Mouse (Mus musculus) gastrocnemius, postnatal 14 days (tissue): Measurements from ENCODE around the gene Bmt2. TPM values are rescaled to one million over a fixed set of nuclear protein-coding genes. Genes with fewer than 3 reads are reported as not detected.

Experiments
- DNase-seq: peaks from one replicate; pipeline ENCODE4 v3.0.0; 2021; ENCODE audit warnings: mixed read lengths
- intact Hi-C: fragments of 180-260 bp; cut with DNase I; formaldehyde crosslinking; loops from one replicate; pipeline ENCODE4 v1.15.1; 2025; ENCODE audit warnings: low total_unique reads
- long read RNA-seq, 2 experiments: library from polyadenylated mRNA; stranded (forward); transcript quantifications; one replicate each; pipeline ENCODE4 v2.0.0; 2021
- total RNA-seq, 2 experiments: library from RNA; stranded (reverse); gene quantifications; 2 replicates each; pipeline ENCODE4 v1.2.3; 2021

Bmt2 gene
- 1 to 10 TPM; 6.7 to 7.8 TPM for total RNA-seq
- long read RNA-seq, experiment 1, full-length matches to known transcripts = 7 of 10 reads
- long read RNA-seq, experiment 1, partial matches to known transcripts = 1 of 10 reads
- long read RNA-seq, experiment 1, other reads (novel, unspliced or antisense) = 2 of 10 reads
- long read RNA-seq, experiment 2, full-length matches to known transcripts = 8 of 9 reads
- long read RNA-seq, experiment 2, partial matches to known transcripts = 1 of 9 reads
- long read RNA-seq, experiment 2, other reads (novel, unspliced or antisense) = 0 of 9 reads

- peak; percentile 99 for DNase-seq
- intact Hi-C loops = no loop called here
These were observed at the start of gene Bmt2 for GRCm38 (mm10) chr6:13677818-13678282. Gene Bmt2, minus strand, starts transcription at chr6:13677966.

GRCm38 (mm10) chr6:13722166-13722565, 44.4 kb upstream of the Bmt2 start:
- intact Hi-C loops = no loop called here
- no peak for DNase-seq

DNA sequence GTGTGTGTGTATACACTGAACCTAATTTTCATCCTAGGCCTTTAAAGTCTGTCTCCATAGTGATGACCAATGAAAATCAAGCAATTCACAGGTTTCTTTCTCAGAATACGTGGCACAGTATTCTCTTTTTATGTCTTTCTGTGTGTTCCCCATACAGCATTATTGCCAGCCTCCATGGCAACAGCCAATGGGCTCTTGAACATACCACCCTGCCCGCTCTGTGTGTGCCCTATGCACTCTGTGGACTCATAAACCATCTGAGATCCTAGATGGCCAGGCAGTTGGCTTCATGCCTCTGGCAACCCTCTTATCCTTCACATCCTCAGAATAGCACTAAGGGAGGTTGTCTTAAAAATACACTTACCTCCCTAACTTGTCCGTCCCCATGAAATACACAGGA, 37.1 kb upstream of the Bmt2 start:
- DNase-seq = no peak
- intact Hi-C loops = no loop called here

DNA sequence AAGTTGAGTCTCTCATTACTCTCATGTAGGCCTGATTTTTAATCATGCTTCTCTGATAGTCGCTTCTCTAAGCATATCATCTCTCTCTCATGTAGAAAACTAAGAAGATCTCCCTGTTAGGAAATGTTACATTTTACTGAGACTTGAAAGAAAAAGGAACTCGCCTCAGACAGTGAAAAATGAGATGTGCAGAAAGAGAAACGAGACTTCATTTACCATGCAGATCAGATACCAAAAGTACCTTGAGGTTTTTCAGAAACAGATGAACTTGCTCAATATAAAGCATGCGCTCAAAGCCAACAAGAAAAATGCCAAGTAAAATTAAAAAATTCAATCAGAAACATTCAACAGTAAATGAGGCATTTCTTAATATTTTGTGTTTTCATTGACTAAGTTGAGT, 19.1 kb upstream of the Bmt2 start:
- intact Hi-C loops = no loop called here
- DNase-seq = no peak

DNA sequence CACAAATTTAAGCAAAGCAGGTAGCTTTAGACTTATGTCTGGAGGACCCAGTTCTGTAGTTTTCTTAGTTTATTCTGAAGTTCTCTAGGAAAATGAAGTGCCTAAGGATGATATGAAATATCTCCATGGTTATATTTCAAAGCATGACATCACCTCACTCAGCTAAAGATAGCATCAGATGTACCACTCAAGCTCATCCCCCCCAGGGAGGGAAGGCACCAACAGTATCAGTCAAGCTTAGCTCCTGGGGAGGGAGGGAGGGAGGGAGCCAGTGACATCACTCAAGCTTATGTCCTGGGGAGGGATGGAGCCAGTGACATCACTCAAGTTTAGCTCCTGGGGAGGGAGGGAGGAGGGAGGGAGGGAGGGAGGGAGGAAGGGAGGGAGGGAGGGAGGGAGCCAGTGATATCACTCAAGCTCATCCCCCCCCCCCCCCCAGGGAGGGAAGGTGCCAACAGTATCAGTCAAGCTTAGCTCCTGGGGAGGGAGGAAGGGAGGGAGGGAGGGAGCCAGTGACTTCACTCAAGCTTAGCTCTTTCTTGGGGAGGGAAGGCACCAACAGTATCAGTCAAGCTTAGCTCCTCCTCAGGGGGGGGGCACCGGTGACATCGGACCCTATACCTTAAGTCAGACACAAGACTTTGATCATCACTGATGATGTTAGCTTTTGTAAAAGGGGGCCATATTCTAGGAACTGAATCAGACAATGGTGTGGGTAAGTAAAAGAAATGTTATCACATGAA, 17.5 kb upstream of the Bmt2 start:
- no peak for DNase-seq

DNA sequence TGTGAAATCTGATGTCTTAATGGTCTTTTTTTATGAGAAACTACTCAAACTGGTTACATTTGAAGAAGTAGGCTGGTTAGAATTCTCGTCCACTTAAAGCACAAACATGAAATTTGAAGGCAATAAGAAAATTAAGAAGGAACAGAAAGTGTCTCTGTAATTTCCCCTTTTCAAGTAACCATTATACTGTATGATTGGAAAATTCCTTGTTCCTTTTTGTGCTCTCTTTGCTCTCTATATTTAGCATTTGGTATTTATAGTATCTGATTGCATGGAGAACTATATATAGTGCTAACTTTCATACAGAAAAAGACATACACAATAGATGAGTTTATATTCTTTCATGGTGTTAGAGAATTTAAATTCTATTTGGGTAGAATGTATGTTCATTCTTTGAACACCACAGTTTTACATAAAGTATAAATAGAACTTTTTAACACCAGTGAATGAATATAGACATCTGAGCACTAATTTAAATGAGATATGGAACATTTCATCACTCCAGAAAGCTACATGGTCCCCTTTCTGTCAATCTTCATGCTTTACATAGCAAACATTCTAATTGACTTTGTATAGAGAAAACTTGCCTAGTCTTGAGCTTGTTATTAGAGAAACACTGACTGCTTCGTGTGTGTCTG, 14.0 kb upstream of the Bmt2 start:
- DNase-seq = no peak
- intact Hi-C loops = no loop called here

More for the DNA sequence above, 17.5 kb upstream of the Bmt2 start:
- intact Hi-C loops = no loop called here

GRCm38 (mm10) chr6:13690398-13690797, 12.6 kb upstream of the Bmt2 start:
- intact Hi-C loops = no loop called here
- DNase-seq = no peak

- intact Hi-C loops = no loop called here
- DNase-seq = no peak
These were observed 6.3 kb upstream of the Bmt2 start for GRCm38 (mm10) chr6:13683929-13684595.

- intact Hi-C loops = no loop called here
- DNase-seq = no peak
These were observed 583 bp upstream of the Bmt2 start for GRCm38 (mm10) chr6:13678349-13678748.

DNA sequence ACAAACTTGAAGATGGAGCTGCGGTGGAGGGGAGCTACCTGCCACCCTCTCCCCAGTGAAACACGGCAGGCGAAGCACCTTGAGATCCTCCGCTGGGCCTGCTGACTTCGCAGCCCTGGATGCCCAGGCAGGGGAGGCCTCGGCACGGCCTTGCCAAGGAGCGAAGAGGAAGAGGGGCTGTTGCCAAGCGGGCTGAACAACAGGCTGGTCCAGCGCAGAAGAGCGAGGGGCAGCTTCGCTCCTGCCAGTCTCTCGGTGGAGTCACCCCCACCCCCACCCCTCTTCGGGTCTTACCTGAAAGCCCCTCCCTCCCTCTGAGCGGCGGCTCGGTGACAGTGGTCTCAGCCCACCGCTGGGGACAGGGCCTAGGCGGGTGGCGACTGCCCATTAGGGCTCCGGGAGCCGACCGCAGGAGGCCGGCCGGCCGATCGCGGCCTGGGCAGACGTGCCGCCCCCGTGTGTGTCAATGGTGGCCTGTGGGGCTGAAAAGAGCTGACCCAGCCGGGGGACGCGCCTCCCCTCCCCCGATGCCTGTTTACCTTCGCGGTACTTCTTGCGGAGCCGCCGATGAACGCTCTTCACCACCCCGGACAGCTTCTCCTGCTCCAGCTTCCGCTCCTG, 515 bp downstream of the Bmt2 start:
- peak; percentile 49 for DNase-seq
- intact Hi-C loops = no loop called here

- intact Hi-C loops = no loop called here
- DNase-seq = no peak
These were observed 1.6 kb downstream of the Bmt2 start for GRCm38 (mm10) chr6:13676196-13676595.

DNA sequence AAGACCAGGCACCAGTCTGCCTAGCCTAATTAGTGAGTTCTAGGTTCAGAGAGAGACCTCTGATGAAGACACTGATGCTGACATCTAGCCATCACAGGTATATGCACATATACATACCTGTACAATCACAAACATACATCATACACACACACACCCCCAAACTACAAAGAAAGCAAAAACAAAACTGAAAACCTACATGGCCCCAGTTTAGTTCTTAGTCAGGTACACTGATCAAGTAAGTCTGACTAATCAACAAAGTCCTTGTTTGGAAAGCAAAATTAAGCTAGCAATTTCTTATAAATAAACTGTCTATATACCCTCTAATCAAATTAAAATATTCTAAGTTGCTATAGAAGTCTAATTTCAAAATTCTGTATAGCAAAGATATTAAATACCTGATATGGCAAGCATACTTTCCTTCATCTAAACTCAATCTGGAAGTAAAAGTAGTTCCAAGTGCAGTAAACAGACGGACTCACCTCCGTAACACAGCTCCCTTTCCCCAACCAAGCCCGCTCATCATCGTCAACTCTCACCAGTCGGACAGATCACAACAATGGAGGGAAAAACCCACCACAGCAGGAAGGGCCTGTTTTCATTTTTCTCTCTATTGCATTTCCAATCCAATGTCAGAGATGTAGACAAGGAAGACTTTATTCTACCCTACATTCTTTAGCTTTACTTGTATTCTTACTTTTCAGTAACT, 3.0 kb downstream of the Bmt2 start:
- intact Hi-C loops = no loop called here
- DNase-seq = no peak

DNA sequence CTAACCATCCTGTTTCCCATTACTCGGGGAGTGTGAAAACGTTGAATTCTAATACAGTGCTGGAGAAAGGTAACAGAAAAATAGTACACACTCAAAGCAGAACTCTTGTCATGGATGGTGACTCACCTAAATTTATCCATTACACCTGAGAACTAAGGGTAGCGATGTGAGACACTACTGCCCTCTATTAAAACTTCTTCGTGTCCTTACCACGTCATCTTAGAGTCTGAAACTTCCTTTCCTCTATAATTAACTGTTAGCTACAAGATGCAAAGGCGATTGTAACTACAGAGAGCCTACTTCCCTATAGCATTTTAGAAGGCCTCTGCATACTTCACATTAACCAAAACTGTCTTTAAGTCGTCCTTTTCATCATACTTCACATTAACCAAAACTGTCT, 12.1 kb downstream of the Bmt2 start:
- no peak for DNase-seq
- intact Hi-C loops = no loop called here

DNA sequence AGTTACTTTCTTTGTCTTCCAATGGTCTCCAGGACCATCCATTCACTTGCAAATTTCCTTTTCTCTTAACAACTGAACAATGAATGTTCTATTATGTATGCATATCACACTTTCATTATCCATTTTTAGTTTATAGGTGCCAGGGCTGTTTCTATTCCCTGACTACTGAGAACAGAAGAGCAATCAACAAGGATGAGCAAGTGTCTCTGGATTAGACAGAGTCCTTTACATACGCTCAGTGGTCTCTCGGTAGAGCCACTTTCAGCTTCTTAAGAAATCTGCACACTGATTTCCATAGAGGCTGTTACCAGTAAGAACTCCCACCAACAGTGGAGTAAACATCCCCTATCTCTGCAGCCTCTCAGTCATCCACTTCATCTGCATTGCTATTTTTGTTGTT, 19.8 kb downstream of the Bmt2 start:
- intact Hi-C loops = no loop called here
- DNase-seq = no peak

DNA sequence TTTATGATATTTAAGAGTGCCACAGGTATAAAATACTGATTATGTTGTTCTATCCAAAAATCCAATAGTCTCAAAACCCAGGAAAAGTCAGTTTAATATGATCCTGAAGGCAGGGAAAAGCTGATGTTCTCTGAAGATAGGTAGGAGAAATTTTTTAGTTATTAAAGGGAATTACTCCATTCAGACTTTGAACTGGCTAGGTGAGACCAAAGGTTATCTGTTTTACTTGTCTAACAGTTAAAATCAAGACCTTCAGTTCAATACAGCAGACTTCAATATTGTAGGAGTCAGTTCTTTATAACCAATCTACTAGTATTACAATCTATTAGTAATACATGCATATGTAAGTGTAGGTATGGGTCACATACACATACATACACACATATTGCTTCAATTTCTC, 23.7 kb downstream of the Bmt2 start:
- intact Hi-C loops = no loop called here
- no peak for DNase-seq

DNA sequence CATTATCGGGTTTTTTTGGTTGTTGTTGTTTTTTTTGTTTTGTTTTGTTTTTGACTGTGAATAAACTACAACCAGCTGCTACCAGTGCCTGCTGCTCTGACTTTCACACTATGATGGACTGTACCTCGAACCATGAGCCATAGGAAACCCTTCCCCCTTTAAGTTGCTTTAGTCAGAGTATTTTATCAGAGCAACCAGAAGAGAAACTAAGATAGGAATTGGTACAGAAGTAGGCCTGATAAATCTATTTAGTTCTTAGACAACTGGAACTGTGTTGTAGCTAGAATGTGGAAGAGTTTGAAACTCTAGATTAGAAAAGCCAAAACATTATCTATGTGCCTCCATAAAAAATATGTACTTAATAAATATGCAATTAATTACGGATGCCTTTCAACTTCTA, 25.5 kb downstream of the Bmt2 start:
- DNase-seq = no peak
- intact Hi-C loops = no loop called here

DNA sequence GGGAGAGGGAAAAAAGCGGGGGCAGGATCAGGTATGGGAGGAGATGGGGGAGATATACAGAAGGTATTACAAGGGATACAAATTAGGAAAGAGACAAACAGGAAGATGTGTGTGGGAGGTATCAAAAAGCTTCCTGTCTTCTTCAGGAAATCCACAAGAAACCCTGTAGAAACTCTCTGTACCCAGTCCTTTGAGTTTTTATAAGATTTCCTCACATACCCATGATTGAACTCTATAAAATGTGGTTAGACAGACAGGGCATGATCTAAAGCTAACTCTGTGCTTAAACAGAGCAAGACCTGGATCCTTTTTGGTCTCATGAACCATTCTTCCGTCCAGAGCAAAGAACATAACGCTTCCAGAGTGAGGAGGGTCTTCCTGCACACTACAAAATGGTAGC, 26.9 kb downstream of the Bmt2 start:
- no peak for DNase-seq
- intact Hi-C loops = no loop called here

- DNase-seq = no peak
- intact Hi-C loops = no loop called here
These were observed 29.5 kb downstream of the Bmt2 start for GRCm38 (mm10) chr6:13648305-13648704.

DNA sequence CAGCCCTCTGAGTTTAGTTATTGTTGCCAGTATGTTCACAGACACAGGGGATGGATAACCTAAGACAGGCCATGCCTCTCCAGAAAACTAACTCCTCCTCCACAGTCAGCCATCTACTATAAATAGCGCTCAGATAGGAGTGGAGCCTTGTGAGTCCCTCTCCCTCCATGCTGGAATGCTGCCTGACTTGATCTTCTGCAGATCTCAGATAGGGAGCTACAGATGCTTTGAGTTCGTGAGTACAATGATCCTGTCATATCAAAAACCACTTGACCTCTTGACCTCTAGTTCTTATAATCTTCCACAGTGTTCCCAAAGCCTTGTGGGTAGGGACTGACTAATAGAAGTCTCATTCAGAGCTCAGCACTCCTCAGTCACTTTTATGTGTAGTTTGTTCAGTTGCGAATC, 41.2 kb downstream of the Bmt2 start:
- DNase-seq = no peak
- intact Hi-C loops = no loop called here
